Mouse (Mus musculus) megakaryocyte, embryonic 14.5 days (primary cell): ENCODE measurements around the gene Frmd5.

Source experiments
- FLI1 ChIP-seq: IDR thresholded peaks from 2 replicates; pipeline ENCODE4 v1.6.1; 2012; ENCODE audit warnings: low read length, inconsistent platforms, mixed read lengths
- GATA1 ChIP-seq: IDR thresholded peaks from 3 replicates; pipeline ENCODE4 v1.6.1; 2012; ENCODE audit warnings: mixed read lengths, low read length, inconsistent platforms, borderline replicate concordance

- TF ChIP-seq GATA1 (no peak), FLI1 (no peak)
Observed at GRCm38 (mm10) chr2:121642934-121643333, 164.0 kb downstream of the Frmd5 start.
